Mouse (Mus musculus) bone marrow macrophage, adult 2 months (primary cell): ENCODE results near the gene Kalrn. TPM values are rescaled to one million over a fixed set of nuclear protein-coding genes. Genes with fewer than 3 reads are reported as not detected.

Experiments
- H3K27ac ChIP-seq: 2 replicates; pipeline ENCODE4 v1.5.1; 2012; ENCODE audit warnings: low read depth, low read length; ENCODE audit not compliant: insufficient read depth
- H3K4me1 ChIP-seq: 2 replicates; pipeline ENCODE4 v1.6.1; 2012; ENCODE audit warnings: low read length; ENCODE audit not compliant: control insufficient read depth, insufficient read depth
- H3K4me3 ChIP-seq: 2 replicates; pipeline ENCODE4 v1.5.1; 2012; ENCODE audit warnings: mild to moderate bottlenecking, low read length, moderate library complexity; ENCODE audit not compliant: insufficient read depth
- CTCF ChIP-seq: IDR thresholded peaks from 2 replicates; pipeline ENCODE4 v1.5.1; 2012; ENCODE audit warnings: low read depth, mild to moderate bottlenecking, low read length, moderate library complexity
- POLR2A ChIP-seq: IDR thresholded peaks from 2 replicates; pipeline ENCODE4 v1.6.1; 2012; ENCODE audit warnings: mild to moderate bottlenecking, low read depth, low read length, borderline replicate concordance
- polyA plus RNA-seq: library from polyadenylated mRNA; stranded (reverse); fragments of >200 nt; gene quantifications from 2 replicates; pipeline ENCODE4 v1.2.4, GENCODE M21; 2012; ENCODE audit not compliant: missing spikeins, insufficient read depth, insufficient read length

Gene Kalrn
- polyA plus RNA-seq, 1 experiment, result not detected

DNA sequence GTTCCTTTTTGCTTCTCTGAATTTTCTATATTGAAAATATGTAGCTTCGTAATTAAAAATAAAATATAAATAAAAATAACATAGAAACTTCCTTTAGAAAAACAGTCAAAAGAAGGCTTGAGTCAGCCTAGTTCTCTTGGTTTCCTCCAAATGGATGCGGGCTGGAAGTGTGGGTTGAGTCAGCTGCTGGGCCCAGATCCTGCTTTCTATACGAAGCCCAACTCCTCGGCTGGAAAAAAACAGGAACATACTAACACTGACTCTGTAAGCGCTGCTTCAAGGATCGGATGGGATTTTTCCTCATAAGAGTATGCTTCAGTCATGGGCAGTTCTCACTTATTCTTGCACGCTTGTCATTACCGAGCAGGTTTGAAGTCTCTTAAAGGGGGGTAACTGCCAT, 291.3 kb downstream of the Kalrn start:
- H3K4me3 ChIP-seq, result no peak overlapping the region
- no peak for TF ChIP-seq CTCF
- TF ChIP-seq POLR2A, result no peak
- no peaks in the 10 kb centered on the region for H3K4me1 ChIP-seq
- H3K27ac ChIP-seq, result no peak overlapping the region

DNA sequence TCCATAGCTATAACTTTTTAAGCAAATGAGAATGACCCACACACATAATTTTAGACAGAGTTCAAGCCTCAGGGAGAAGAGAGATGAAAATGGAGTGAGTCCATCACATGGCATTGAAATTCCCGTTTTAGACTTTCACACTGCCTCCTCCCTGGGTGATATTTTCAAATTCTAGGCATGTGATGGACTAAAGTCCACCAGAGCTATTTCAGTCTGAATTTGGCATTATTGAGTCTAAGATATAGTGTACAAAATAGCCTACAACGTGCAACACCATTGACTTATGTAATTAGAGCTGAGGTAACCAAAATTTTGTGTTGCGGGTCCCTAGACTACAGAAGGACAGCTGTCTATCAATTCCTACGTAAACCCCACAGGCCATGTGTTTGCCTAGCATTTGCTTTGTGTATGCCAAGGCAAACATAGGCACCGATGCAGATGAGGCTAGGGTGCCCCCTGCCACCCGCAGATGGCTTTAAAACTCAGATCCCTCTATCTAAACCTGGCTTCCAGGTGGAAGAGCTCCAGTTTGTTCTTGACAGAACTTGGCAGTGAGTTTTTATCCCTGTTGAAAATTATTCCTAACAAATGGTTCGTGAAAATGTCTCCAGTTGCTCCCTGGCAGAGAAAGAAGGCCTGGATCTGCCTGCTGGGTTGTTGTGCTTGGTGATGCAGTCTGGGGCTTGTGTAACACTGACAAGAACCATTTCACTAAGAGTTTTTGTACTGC, 293.5 kb downstream of the Kalrn start:
- TF ChIP-seq POLR2A (no peak), CTCF (no peak)
- no peaks in the 10 kb centered on the region for H3K4me1 ChIP-seq
- H3K27ac ChIP-seq, result no peak overlapping the region
- no peak overlapping the region for H3K4me3 ChIP-seq

DNA sequence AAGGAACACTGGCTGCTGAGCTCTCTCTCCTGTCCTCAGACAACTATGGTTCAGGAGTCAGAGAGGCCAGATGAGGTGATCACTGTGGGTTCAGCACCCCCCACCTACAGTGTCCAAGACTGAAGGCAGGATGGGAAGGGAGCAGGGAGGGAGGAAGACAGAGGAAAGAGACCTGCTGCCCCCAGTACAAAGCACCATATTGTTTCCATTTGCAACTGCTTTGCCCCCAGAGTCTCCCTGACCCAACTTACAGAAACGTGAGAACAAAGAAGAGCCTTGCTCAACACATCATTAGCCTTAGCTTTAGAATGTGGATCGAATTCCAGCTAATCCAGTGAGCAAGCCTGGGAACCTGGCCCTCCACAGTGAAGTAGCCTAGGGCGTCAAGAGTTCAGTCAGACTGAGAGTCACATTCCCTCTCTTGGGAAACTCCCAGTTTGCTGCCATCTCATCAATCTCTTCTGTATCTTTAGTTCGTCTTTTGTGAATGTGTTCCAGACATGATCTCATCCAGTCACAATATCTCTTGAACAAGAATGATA, 295.0 kb downstream of the Kalrn start:
- H3K4me1 ChIP-seq, result no peaks in the 10 kb centered on the region
- no peak overlapping the region for H3K4me3 ChIP-seq
- H3K27ac ChIP-seq, result no peak overlapping the region
- TF ChIP-seq POLR2A (no peak), CTCF (no peak)

DNA sequence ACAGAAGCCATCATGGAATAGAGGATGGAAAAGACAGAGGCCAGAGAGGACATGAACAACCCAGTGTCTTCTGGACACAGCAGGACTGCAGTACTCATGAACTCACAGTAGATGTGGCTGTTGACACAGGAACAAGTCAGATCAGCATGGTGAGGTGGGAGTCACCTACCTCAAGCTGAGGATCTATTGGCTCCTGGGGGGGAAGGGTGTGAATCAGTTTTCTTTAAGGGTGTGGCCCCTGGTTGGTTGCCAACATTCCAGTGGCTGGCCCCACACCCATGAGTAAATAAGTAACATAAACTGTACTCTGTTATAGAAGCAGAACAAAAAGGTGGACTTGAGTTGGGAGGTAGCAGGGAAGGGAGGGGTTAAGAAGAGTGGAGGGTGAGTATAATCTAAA, 298.7 kb downstream of the Kalrn start:
- H3K4me1 ChIP-seq, result no peaks in the 10 kb centered on the region
- TF ChIP-seq CTCF (no peak), POLR2A (no peak)
- H3K27ac ChIP-seq, result no peak overlapping the region

DNA sequence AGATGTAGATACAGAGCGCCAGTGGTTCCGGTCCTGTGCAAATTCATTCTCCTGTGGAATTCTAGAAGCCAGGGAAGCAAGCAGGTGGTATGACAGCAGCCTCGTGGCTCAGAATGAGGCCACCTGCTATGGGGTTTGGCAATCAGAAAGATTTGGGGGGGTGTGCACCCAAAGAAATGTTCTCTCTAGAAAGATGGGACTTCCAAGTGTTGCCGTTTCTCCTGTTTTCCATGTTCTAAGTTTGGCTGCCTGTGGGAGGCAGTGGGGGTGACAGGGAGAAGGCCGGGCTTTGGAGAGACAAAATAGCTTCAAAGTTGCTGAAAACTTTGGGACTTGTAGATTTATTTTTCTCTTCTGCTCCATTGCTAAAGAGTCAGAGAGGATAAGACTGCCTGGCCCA, 301.9 kb downstream of the Kalrn start:
- Histone ChIP-seq H3K4me1 (no peaks in the 10 kb centered on the region), H3K4me3 (no peak overlapping the region), H3K27ac (no peak overlapping the region)
- TF ChIP-seq POLR2A (no peak), CTCF (no peak)

More for the DNA sequence above, 298.7 kb downstream of the Kalrn start:
- no peak overlapping the region for H3K4me3 ChIP-seq

DNA sequence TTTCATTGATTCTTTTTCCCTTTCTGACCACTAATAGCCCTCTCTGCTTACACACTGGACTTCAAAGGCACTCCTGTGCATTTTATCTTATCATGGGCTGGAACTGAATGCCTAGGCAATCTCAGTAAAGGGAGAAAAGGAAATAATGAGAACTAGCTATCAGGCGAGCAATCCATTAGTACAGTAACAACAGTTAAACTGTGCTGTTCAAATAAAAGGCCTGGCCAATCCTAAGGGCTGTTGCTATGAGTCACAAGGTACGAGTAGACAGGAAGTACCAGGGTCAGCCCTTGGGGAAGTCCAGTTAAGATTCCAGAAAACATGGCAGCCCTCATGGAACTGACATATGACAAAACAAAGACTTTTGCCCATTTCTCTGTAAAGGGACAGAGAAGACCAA, 302.7 kb downstream of the Kalrn start:
- TF ChIP-seq CTCF (no peak), POLR2A (no peak)
- Histone ChIP-seq H3K27ac (no peak overlapping the region), H3K4me3 (no peak overlapping the region), H3K4me1 (no peaks in the 10 kb centered on the region)

DNA sequence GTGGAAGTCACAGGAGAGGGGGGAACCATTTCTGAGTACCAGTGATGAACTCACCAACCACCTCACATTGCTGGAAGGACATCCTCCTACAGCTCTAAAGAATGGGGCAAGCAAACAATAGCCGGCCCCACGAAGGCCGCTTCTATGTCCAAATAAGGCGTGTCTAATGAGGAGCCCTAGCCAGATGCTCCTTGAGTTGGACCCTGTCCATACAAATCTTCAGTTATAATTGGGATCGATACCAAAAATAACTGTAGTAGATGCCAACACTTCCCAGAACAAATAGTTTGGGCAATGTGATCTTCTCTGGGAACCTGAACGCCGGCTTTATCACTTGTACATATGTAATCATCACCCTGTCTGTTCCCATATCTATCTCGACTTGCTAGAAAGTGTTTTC, 303.7 kb downstream of the Kalrn start:
- no peak overlapping the region for H3K27ac ChIP-seq
- TF ChIP-seq CTCF, result no peak
- no peaks in the 10 kb centered on the region for H3K4me1 ChIP-seq
- no peak overlapping the region for H3K4me3 ChIP-seq

DNA sequence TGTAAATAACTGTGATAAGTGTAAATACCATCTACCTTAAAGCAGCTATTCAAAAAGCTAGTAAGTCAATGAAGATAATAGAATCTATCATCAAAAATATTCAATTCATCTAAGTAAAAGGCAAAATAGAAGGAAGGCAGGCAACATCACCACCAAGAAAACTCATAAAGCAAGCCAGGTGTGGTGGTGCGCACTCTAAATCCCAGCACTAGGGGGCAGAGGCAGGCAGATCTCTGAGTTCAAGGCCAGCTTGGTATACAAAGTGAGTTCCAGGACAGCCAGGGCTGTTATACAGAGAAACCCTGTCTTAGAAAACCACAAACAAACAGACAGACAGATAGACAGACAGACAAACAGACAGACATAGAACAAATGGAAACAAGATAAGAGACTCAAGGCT, 305.6 kb downstream of the Kalrn start:
- TF ChIP-seq CTCF (no peak), POLR2A (no peak)
- Histone ChIP-seq H3K4me3 (no peak overlapping the region), H3K4me1 (no peaks in the 10 kb centered on the region), H3K27ac (no peak overlapping the region)

DNA sequence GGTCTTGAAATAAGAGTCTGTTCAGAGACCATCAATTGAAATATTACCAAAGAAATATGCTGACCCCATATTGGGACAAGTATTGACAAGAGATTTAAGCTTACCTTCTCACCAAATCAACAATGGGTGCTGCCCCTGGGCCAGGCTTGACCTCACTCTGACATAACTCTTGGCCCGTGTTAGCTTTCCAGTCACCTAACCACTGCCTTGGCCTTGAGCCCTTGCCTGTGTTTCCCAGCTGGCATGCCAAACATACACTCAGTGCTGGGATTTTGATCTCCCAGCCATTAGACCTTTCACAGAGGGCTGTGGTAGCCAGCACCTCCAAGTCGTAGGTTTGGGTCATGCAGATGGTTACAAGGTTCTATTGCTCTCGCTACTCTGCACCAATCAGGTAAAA, 308.7 kb downstream of the Kalrn start:
- no peaks in the 10 kb centered on the region for H3K4me1 ChIP-seq
- TF ChIP-seq CTCF, result no peak
- no peak for TF ChIP-seq POLR2A
- no peak overlapping the region for H3K27ac ChIP-seq

DNA sequence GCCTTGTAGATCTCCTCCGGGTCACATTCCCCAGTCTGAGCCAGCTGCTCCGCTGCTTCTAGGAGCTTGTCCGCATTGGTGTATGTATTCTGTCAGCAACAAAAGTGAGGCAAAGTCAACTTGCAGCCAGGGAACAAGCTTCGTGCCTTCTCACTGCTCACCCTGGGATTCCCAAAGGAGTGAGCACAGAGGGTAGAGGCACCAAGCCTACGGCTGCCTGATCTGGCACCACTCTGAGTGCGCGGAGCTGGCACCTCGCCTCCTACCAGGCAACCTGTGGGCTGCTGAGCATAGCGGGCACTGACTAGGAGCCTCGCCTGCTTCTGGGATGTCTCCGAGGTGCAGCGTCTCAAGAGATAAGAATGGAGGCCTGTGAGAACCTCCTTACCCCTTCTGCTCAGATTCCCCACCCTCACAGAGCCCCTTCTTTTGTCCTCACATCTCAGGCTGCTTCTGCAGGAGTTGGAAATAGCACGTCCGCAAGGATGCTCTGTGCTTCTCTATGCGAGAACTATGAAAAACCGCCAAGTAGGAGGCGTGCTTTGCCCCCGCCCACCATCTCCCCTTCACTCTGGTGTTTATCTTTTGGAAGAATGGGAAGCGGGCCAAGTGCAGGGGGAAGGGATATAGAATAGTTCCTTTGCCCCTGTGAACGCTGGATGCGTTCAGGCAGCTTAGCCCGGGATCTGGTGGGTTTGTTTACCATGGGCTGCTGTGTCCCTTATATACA, 310.4 kb downstream of the Kalrn start:
- Histone ChIP-seq H3K4me3 (no peak overlapping the region), H3K27ac (no peak overlapping the region), H3K4me1 (no peaks in the 10 kb centered on the region)
- TF ChIP-seq POLR2A, result no peak
- TF ChIP-seq CTCF, result no peak

More for the DNA sequence above, 308.7 kb downstream of the Kalrn start:
- H3K4me3 ChIP-seq, result no peak overlapping the region
